Mouse (Mus musculus): ENCODE results near the gene Kcnc2.

- TF ChIP-seq CTCF (IDR thresholded peaks at IDR 0.05; ENCODE audit: borderline replicate concordance, insufficient read depth, low read length) (no peak), POLR2A (IDR thresholded peaks at IDR 0.05; ENCODE audit: low read depth, low read length) (no peak)
Observed at GRCm38 (mm10) chr10:112358363-112358704, 87.4 kb downstream of the Kcnc2 start.
